Mouse (Mus musculus): ENCODE results near the gene Elmsan1. TPM values are rescaled to one million over a fixed set of nuclear protein-coding genes. Genes with fewer than 3 reads are reported as not detected.

Gene Elmsan1
- total and polyA plus RNA-seq, 3 experiments = 2.2 to 14.3 (median 5.6) TPM

GRCm38 (mm10) chr12:84129931-84130330 is 88.8 kb downstream of the Elmsan1 start:
- TF ChIP-seq NELFE (IDR thresholded peaks at IDR 0.05; ENCODE audit: low read depth, low read length) = no peak

GRCm38 (mm10) chr12:84128576-84128975 is 90.1 kb downstream of the Elmsan1 start:
- no peaks in the 10 kb centered on the region for H3K9me3 ChIP-seq (replicated peaks; ENCODE audit: low read length)
- H3K79me2 ChIP-seq (replicated peaks; ENCODE audit: control insufficient read depth, extremely low read depth, insufficient read depth, poor library complexity, severe bottlenecking) = no peaks in the 10 kb centered on the region
- no peaks in the 10 kb centered on the region for H3K27me3 ChIP-seq (replicated peaks)
- no peak overlapping the region for H3K4me3 ChIP-seq (replicated peaks in 1 of 3; ENCODE audit: low read depth in 2 of 3, low read length in 2 of 3, poor library complexity in 1 of 3)
- peaks cover 3 to 32% of the 10 kb centered on the region in 2 experiments for H3K36me3 ChIP-seq (replicated peaks in 1 of 2; ENCODE audit: control insufficient read depth in 1 of 2, insufficient read depth in 1 of 2, low read length in 1 of 2)
- in situ Hi-C loops (cut with MboI; ENCODE audit: low pct_ligation_motif_present, low pct_unique_long_range_greater_than_20kb, low sequenced_read_pairs) (no loop called here), dilution Hi-C loops (cut with MboI; ENCODE audit: extremely low pct_ligation_motif_present, extremely low pct_unique_long_range_greater_than_20kb, low sequenced_read_pairs) (no loop called here)
- H3K27ac ChIP-seq (ENCODE audit: insufficient read depth, low read depth) = no peak overlapping the region
- no peak overlapping the region for H3K4me2 ChIP-seq (ENCODE audit: insufficient read depth, low read depth, poor library complexity, severe bottlenecking)
- DNase-seq (ENCODE audit: extremely low read depth) = no peak
- TF ChIP-seq SMC3 (IDR thresholded peaks at IDR 0.05; ENCODE audit: low read depth, low read length) = no peak
- TF ChIP-seq MEF2A (IDR thresholded peaks at IDR 0.05; ENCODE audit: borderline replicate concordance, low read depth, low read length) = no peak
- TF ChIP-seq PAX5 (IDR thresholded peaks at IDR 0.05; ENCODE audit: low read length) = no peak
- TF ChIP-seq EP300 (IDR thresholded peaks at IDR 0.05; ENCODE audit: low read length) = no peak
- no peak for TF ChIP-seq ELF1 (IDR thresholded peaks at IDR 0.05; ENCODE audit: low read depth, low read length)
- no peak for TF ChIP-seq ZC3H11A (IDR thresholded peaks at IDR 0.05; ENCODE audit: low read depth, low read length)
- TF ChIP-seq MAFK (IDR thresholded peaks at IDR 0.05; ENCODE audit: insufficient replicate concordance, low read length) = no peak
- no peak for TF ChIP-seq TCF12 (IDR thresholded peaks at IDR 0.05; ENCODE audit: low read depth, low read length)
- no peak for TF ChIP-seq MAZ (IDR thresholded peaks at IDR 0.05; ENCODE audit: low read depth, low read length)
- TF ChIP-seq CTCF (conservative IDR thresholded peaks at IDR 0.05 in 1 of 2, IDR thresholded peaks at IDR 0.05 in 1 of 2; ENCODE audit: low read depth in 2 of 2, low read length in 2 of 2) = no peak
- no peak for TF ChIP-seq HCFC1 (IDR thresholded peaks at IDR 0.05; ENCODE audit: low read depth, low read length)
- no peak for TF ChIP-seq ZMIZ1 (IDR thresholded peaks at IDR 0.05; ENCODE audit: low read depth, low read length)
- TF ChIP-seq ZKSCAN1 (IDR thresholded peaks at IDR 0.05; ENCODE audit: borderline replicate concordance, low read depth, low read length) = no peak
- TF ChIP-seq POLR2A (IDR thresholded peaks at IDR 0.05; ENCODE audit: low read depth, low read length) = no peak
- no peak for TF ChIP-seq USF1 (IDR thresholded peaks at IDR 0.05; ENCODE audit: low read depth, low read length)
- no peak for TF ChIP-seq JUN (IDR thresholded peaks at IDR 0.05; ENCODE audit: insufficient read depth, low read depth, low read length)
- no peak for TF ChIP-seq IRF4 (IDR thresholded peaks at IDR 0.05; ENCODE audit: low read depth, low read length)
- no peak for TF ChIP-seq MYC (IDR thresholded peaks at IDR 0.05; ENCODE audit: low read depth, low read length)
- peaks cover 0 to 18% of the 10 kb centered on the region in 2 experiments; a peak in 2 of 4 replicates for H3K4me1 ChIP-seq (ENCODE audit: control insufficient read depth in 1 of 2, insufficient read depth in 2 of 2)
- H3K9ac ChIP-seq (ENCODE audit: insufficient read depth, low read depth) = no peak overlapping the region

More at GRCm38 (mm10) chr12:84129931-84130330, 88.8 kb downstream of the Elmsan1 start:
- DNase-seq (ENCODE audit: extremely low read depth) = no peak
- peaks cover 2 to 29% of the 10 kb centered on the region in 2 experiments for H3K36me3 ChIP-seq (replicated peaks in 1 of 2; ENCODE audit: control insufficient read depth in 1 of 2, insufficient read depth in 1 of 2, low read length in 1 of 2)
- H3K27me3 ChIP-seq (replicated peaks) = no peaks in the 10 kb centered on the region
- no peaks in the 10 kb centered on the region for H3K9me3 ChIP-seq (replicated peaks; ENCODE audit: low read length)
- H3K4me1 ChIP-seq (ENCODE audit: control insufficient read depth in 1 of 2, insufficient read depth in 2 of 2) = peaks cover 0 to 18% of the 10 kb centered on the region in 2 experiments; a peak in 2 of 4 replicates
- dilution Hi-C loops (cut with MboI; ENCODE audit: extremely low pct_ligation_motif_present, extremely low pct_unique_long_range_greater_than_20kb, low sequenced_read_pairs) = no loop called here
- H3K9ac ChIP-seq (ENCODE audit: insufficient read depth, low read depth) = no peak overlapping the region
- H3K4me2 ChIP-seq (ENCODE audit: insufficient read depth, low read depth, poor library complexity, severe bottlenecking) = no peak overlapping the region
- no peak overlapping the region for H3K4me3 ChIP-seq (replicated peaks in 1 of 3; ENCODE audit: low read depth in 2 of 3, low read length in 2 of 3, poor library complexity in 1 of 3)
- in situ Hi-C loops (cut with MboI; ENCODE audit: low pct_ligation_motif_present, low pct_unique_long_range_greater_than_20kb, low sequenced_read_pairs) = no loop called here
- H3K27ac ChIP-seq (ENCODE audit: insufficient read depth, low read depth) = no peak overlapping the region
- H3K79me2 ChIP-seq (replicated peaks; ENCODE audit: control insufficient read depth, extremely low read depth, insufficient read depth, poor library complexity, severe bottlenecking) = no peaks in the 10 kb centered on the region
